Mouse (Mus musculus) embryonic fibroblast, embryonic 13.5 days (primary cell): Measurements from ENCODE around the gene Cep57l1.

Experiments
- CTCF ChIP-seq: IDR thresholded peaks from 2 replicates; pipeline ENCODE4 v1.5.1; 2011; ENCODE audit warnings: mild to moderate bottlenecking, control low read depth, low read length, moderate library complexity, borderline replicate concordance; ENCODE audit not compliant: insufficient read depth
- POLR2A ChIP-seq: IDR thresholded peaks from 2 replicates; pipeline ENCODE4 v1.6.1; 2011; ENCODE audit warnings: low read depth, mild to moderate bottlenecking, control low read depth, low read length, moderate library complexity

DNA sequence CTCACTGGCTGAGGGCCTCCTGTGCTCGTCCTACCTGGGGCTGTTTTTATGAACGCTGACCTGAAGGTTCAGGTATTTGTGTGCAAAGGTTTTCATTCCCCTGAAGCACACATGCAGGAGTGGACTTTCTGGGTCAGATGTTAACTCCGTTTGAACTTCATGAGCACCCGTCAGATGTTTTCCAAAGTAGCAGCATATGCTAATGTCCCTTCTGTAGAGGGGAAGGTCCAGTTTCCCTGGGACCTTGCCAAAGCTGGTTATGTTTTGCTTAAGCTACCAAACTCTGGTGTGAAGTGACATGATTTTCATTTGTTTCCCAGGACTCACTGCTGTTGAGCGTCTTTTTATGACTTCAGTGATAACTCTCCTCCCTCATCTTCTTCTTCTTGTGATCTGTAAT, 110.0 kb downstream of the Cep57l1 start:
- TF ChIP-seq POLR2A, result no peak
- no peak for TF ChIP-seq CTCF
